8 mouse cellular contexts compared by ENCODE assay signal in genomic region chr16:27388761-27389451, GRCm38 (mm10). TPM values are rescaled to one million over a fixed set of nuclear protein-coding genes. Genes with fewer than 3 reads are reported as not detected.
DNase-seq lines count a peak whose midpoint lies in the region; ATAC-seq lines count a peak whose summit lies in the region.

Gene Ccdc50, plus strand, starts transcription at chr16:27388869.

- peaks cover 29% of the 10 kb centered on the region for H3K4me1 ChIP-seq in hindbrain, embryonic 14.5 days (replicated peaks; ENCODE audit: control insufficient read depth, insufficient read depth, low read length)

- H3K27ac ChIP-seq in hindbrain, embryonic 14.5 days: peak within 1 kb of the TSS; percentile 98
- peak within 1 kb of the TSS; percentile 88 for H3K27ac ChIP-seq in macrophage

- H3K27me3 ChIP-seq in hindbrain, embryonic 14.5 days (ENCODE audit: control insufficient read depth, insufficient read depth, low read length): no peaks in the 10 kb centered on the region

- H3K36me3 ChIP-seq in hindbrain, embryonic 14.5 days (replicated peaks; ENCODE audit: control insufficient read depth, insufficient read depth): no peaks in the 10 kb centered on the region
- H3K36me3 ChIP-seq in macrophage (ENCODE audit: inconsistent target): no peaks in the 10 kb centered on the region

- peak within 1 kb of the TSS; percentile 99 for H3K9ac ChIP-seq in hindbrain, embryonic 14.5 days

- peak within 1 kb of the TSS; percentile 64 for H3K4me2 ChIP-seq in hindbrain, embryonic 14.5 days (replicated peaks)

- DNase-seq in R1 (ENCODE audit: low read depth, low spot score): peak; percentile 69
- DNase-seq in cerebellum, postnatal 25 days: peak; percentile 90 to 91
- DNase-seq in frontal cortex, postnatal 36 days (ENCODE audit: low spot score in 2 of 2): peak; percentile 79 to 80
- peak; percentile 70 for DNase-seq in hindbrain, embryonic 14.5 days (ENCODE audit: low spot score)
- peak; percentile 78 to 79 for DNase-seq in left cerebral cortex, adult 18-20 months (ENCODE audit: low spot score in 2 of 2)
- peak; percentile 79 for DNase-seq in right cerebral cortex, adult 18-20 months
- peak; percentile 26 for DNase-seq in urinary bladder, postnatal 10 days (ENCODE audit: low spot score)

- peak; percentile 96 for ATAC-seq in hindbrain, embryonic 14.5 days (ENCODE audit: low FRiP score)

- H3K79me2 ChIP-seq in macrophage (ENCODE audit: inconsistent target): peaks cover 49% of the 10 kb centered on the region

- peak within 1 kb of the TSS; percentile 97 for H3K4me3 ChIP-seq in hindbrain, embryonic 14.5 days (replicated peaks; ENCODE audit: low read length)
- H3K4me3 ChIP-seq in macrophage (ENCODE audit: inconsistent target): peak within 1 kb of the TSS; percentile 65

- 1% methylated on average over 61 of the region's 69 CpGs for WGBS in hindbrain, embryonic 14.5 days
- under 1% methylated on average over 66 of the region's 69 CpGs for WGBS in macrophage (ENCODE audit: missing documents)

- no peaks in the 10 kb centered on the region for H3K9me3 ChIP-seq in hindbrain, embryonic 14.5 days (ENCODE audit: control insufficient read depth, low read length)

RNA-seq across cellular contexts. Expression of gene Ccdc50, which starts in this region (rescaled TPM):
- 64.5 and 71.9 TPM in 2 replicates for polyA plus RNA-seq in hindbrain, embryonic 14.5 days (2014; fragmentation: Nextera tagmentation; extraction: Ambion mirVana)
- 10 to 100 TPM; 54.2 to 58.8 TPM for total RNA-seq in left cerebral cortex, adult 18-20 months (2021)
- total RNA-seq in macrophage (2018; cell fraction: chromatin; rRNA removed): 100 to 1,000 TPM; 147 to 685 (median 358) TPM
- 100 to 1,000 TPM in 11 of 26 experiments, 10 to 100 TPM in 15; 68.0 to 172 (median 90.9) TPM for total RNA-seq in macrophage (2018; cell fraction: cytosol; rRNA removed)
- 100 to 1,000 TPM; 147 to 458 (median 200) TPM for total RNA-seq in macrophage (2018; cell fraction: nucleus; rRNA removed)
- 48.3 to 72.4 TPM (median 53.0 TPM) in 3 replicates for polyA plus RNA-seq in macrophage (2018)

Comparison
In these comparisons a context has a peak if more than half of its experiments do, and no peak if none do; other contexts are left out.
1. Peak in every context shown above with its lines: DNase-seq, ATAC-seq, H3K4me3 ChIP-seq and H3K27ac ChIP-seq.
2. DNase-seq: peak in every context shown above with its lines; median percentile 90 in cerebellum, postnatal 25 days; 80 in frontal cortex, postnatal 36 days; 79 in right cerebral cortex, adult 18-20 months; 78 in left cerebral cortex, adult 18-20 months; 70 in hindbrain, embryonic 14.5 days; 69 in R1; 26 in urinary bladder, postnatal 10 days.